Mouse (Mus musculus) heart, adult 18-20 months (tissue): ENCODE measurements around the gene Tnfsf9. TPM values are rescaled to one million over a fixed set of nuclear protein-coding genes. Genes with fewer than 3 reads are reported as not detected.
"Not testable (repeated sequence)": the region's sequence is repeated elsewhere in the genome, so short reads cannot be mapped to it uniquely, and the experiment has no call there.

Source experiments
- DNase-seq, 2 experiments: peaks; one replicate each; pipeline ENCODE4 v3.0.0; 2021 to 2022; ENCODE audit warnings: mixed read lengths in 1 of 2
- total RNA-seq, 2 experiments: library from RNA; stranded (reverse); gene quantifications; 2 replicates each; pipeline ENCODE4 v1.2.3; 2021

Tnfsf9 gene
- total RNA-seq, 2 experiments from 2014 or later, result 0.51 TPM; not detected in 1

DNA sequence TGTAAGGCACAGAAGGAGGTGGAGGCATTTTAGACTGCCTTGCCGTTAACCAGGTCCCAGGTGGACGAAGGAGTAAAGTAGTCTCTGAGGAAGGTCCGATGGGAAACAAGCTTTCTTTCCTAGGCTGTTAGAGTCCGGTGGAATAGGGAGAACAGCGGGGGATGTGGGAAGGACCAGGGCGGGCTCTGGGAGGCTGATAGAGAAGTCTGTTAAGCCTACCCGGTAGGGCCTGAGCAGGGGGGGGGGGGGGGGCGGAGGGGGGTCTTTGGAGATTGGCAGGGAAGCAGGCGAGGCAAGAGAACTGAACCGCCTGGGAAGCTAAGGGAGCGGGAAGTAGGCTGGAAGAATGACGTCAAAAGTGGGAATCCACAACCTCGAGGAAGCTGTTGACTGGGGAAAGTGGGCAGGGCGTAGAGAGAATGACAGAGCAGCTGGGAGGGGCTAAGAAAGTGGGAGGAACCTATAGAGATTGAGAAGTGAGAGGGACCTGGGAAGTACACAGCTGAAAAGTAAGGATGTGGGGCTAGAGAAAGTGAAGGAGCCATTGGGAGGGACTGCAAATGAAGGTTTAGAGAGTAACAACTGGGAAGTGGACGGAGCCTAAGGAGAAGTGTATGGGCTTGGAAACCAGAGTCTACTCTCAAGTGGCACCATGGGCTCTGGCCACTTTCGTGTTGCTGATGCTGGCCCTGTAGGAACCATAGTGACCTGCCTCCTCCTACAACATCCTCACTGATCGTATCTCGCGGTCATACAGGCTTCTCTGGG, 9.1 kb upstream of the Tnfsf9 start:
- peak; percentile 77 to 86 for DNase-seq

DNA sequence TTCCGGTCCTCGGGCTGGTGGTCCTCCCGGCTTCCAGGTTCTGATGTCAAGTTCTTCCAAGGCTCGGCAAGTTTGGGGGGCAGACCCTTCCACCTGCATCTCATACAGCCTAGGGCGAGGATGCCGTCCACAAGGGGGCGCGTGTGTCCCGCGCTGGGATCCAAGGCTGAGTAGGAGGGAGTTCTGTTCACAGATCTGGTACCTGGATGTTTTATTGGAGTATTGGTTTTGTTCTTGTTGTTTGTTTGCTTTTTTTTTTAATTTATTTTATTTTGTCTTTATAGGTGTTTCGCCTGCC, 8.6 kb upstream of the Tnfsf9 start:
- DNase-seq, result peak; percentile 77 to 93

DNA sequence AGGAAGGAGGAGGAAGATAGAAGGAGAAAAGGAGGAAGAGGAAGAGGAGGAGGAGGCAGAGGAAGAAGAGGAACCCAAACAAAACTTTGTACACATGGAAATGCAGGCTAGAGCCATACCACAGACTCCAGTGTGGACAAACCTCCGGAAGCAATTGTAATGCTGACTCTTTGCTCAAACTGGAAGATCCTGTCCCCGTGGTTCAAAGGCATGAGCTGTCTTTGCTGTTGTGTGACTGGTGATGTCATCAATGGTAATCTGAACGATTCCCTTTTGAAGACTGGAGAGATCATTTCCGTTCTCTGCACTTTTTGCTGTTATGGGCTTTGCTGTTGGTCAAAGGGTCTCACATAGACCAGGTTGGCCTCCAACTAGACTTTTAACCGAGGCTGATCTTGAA, 6.8 kb upstream of the Tnfsf9 start:
- no peak for DNase-seq

DNA sequence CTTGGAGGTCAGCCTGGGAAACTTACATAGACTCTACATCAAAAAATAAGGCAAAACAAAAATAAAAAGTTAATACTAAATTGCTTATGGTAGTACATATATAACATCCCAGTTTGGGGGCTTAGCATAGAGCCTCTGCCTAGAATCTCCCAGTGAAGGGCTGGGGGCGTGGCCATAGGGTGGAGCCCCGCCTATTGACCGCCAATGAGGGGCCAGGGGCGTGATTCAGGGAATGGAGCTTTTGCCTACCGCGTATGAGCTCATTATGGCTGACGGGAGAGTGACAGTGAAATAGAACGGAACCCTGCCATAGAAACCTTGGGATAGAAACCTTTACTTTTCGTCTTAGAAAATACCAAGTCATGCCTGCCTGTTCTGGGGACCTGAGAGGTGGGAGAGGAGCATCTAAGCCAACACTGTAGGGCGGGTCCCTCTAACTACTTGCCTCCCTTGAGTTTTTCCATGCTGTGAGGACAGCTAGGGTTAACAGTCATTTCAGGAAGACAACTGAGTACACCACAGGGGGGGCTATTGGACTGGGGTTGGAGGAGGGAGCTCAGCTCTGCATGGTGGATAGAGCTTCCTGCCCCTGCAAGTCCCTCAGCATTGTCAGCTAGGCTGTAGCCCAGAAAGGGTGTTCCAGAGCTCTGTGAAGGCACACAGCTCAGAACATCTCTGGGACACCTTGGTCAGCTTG, 5.3 kb upstream of the Tnfsf9 start:
- no peak for DNase-seq

DNA sequence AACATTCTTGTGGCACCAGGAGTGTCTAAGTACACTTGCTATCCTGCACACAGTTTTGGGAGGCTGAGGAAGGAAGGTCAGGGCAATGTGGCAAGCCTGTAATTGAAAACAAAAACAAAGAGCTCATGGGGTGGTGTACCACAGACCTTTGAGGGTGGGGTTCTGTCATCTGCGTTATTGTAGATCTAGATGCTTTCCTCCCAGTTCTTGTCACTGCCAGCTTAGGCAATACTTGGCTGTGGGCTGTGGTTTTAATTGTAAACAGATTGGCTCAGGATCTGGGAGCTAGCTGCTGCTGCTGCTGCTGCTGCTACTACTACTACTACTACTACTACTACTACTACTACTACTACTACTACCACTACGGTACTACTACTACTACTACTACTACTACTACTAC, 2.8 kb upstream of the Tnfsf9 start:
- no peak for DNase-seq

DNA sequence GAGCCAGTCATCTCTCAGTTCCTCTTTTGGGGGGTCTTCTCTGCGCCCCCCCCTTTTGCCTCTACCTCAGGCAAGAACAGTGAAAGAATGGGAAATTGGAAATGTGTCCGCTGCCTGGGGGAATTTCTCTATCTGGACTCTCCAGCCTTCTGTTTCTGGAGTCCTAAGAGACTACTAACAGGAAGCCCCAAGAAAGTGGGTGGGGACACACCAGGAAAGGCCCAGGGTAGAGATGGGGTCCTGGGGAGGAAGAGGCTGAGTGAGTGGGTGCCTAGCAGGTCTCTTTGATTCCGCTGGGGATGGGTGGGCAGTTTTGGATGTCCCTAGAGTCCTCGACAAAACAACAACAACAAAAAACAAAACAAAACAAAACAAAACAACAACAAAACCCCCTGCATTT, 629 bp upstream of the Tnfsf9 start:
- peak; percentile 13 to 18 for DNase-seq

DNA sequence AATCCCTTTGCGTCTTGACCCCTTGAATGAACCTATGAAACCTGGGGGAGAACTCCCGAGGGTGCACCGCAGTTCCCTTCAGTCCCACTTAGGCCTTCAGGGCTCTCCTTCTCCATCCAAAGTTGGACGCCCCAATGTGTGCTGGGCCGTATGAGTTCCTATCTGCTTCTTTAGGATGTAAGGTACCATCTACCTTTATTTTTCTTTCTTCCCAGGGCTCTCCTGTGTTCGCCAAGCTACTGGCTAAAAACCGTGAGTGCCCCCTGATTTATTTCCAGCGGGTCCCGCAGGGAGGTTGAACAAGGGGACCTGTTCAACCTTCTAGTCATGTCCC, 877 bp downstream of the Tnfsf9 start:
- no peak for DNase-seq

DNA sequence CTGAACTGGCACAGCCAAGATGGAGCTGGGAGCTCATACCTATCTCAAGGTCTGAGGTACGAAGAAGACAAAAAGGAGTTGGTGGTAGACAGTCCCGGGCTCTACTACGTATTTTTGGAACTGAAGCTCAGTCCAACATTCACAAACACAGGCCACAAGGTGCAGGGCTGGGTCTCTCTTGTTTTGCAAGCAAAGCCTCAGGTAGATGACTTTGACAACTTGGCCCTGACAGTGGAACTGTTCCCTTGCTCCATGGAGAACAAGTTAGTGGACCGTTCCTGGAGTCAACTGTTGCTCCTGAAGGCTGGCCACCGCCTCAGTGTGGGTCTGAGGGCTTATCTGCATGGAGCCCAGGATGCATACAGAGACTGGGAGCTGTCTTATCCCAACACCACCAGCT, 1.9 kb downstream of the Tnfsf9 start:
- DNase-seq, result no peak

DNA sequence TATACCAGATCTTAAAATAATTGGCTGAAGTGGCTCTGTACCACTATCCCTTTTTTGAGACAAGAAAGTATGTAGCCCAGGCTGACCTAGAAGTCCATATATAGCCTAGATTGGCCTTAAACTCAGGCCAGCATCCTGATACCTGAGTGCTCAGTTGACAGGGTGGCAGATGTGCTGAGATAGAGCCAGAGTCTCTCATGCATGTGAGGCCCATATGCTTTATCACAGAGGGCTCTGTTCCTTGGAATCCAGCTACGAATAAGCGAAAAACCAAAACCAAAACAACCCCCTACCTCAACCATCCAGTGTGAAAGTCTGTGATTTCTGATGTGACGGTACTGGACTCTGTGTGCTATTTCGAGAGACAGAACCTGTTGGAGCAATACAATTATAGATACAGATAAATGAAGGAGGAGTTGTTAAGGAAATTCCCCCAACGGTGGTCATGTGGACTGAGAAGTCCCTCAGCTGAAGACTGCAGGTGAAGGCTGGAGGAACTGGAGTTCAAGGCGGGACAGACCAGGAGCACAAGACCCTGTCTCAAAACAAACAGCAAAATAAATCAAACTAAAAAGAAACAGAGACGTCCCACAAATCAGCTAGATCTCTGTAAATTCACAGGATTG, 3.0 kb downstream of the Tnfsf9 start:
- DNase-seq, result no peak

DNA sequence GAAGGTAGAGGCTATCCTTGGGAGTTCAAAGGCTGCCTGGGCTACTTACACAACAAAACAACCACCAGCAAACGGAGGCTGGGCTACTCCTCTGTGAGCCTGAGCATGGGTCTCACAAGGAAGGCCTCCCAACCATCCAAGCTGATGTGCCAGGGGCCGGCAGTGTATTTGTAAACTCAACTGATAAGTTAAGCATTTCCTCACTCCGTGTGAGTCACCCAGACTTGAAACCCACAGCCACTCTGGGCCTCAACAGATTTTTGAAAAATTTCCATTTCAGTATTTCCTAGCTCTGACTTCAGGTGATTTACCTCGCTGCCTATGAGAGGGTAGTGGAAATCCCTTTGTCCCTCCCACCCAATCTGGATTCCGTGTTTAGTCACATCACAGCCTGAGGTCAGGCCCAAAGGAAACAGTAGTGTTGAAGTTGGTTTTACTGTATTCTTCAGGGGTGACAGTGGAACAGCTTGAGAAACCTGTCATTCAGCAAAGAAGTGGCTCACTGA, 3.6 kb downstream of the Tnfsf9 start:
- DNase-seq, result no peak

DNA sequence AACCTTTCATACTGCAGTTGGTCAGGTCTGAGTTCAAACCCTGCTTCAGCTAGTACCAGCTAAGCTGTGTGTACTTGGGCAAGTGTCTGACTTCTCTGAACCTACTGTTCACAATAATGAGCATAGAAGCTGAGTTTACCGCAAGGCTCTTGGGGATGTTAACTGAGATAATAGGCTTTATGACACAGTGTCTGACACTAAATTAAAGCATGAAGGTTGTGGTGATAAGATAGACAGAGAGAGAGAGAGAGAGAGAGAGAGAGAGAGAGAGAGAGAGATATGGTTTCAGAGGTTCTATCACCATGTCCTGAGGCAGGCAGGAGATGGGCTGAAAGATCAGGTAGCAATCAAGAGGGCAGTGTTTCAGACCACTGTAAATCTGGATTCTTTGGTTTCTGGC, 4.9 kb downstream of the Tnfsf9 start:
- no peak for DNase-seq

DNA sequence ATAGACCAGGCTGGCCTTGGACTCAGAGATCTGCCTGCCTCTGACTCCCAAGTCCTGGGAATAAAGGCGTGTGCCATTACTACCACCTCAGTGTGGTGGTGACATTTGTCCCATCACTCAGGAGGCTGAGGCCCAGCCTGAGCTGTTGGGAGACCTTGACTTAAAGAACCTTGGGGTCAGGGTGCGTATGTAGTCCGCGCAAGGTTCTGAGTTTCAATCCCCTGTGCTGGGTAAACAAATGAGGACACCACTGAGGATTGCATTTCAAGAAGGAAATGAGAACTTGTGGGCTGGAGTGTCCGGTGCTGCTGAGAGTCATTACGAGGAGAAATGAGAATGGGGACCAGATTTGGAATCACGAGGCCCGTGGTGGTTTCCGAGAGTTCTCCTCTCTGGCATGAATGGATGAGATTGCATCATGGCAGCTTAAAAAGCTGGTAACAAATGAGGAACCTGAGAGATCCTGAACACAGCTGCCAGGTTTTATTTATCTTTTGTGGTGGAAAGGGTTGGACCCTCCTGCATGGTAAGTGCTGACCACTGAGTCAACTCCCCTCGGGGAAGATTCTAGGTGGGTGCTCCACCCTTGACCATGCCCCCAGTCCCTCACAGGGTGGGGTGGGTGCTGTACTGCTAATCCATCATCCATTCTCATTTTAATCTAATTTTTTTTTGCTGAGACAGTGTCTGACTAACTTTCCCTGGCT, 7.8 kb downstream of the Tnfsf9 start:
- DNase-seq, result peak; percentile 27 to 70

DNA sequence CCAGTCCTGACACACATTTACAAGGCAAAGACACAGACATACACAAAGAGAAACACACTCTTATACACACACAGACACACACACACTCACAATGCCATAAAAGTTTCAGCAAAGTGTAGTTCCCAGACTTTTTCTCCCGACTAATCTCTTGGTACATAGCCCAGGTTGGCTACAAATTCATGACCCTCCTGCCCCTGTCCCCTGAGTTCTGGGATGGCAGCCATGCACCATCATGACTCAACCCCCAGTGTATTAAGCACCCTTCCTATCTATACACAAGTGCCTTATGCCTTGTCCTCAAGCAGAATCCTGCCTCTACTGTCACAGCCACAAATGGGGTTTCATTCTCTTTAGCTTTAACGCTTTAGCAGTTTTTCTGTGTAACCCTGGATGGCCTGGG, 11.7 kb downstream of the Tnfsf9 start:
- no peak for DNase-seq

DNA sequence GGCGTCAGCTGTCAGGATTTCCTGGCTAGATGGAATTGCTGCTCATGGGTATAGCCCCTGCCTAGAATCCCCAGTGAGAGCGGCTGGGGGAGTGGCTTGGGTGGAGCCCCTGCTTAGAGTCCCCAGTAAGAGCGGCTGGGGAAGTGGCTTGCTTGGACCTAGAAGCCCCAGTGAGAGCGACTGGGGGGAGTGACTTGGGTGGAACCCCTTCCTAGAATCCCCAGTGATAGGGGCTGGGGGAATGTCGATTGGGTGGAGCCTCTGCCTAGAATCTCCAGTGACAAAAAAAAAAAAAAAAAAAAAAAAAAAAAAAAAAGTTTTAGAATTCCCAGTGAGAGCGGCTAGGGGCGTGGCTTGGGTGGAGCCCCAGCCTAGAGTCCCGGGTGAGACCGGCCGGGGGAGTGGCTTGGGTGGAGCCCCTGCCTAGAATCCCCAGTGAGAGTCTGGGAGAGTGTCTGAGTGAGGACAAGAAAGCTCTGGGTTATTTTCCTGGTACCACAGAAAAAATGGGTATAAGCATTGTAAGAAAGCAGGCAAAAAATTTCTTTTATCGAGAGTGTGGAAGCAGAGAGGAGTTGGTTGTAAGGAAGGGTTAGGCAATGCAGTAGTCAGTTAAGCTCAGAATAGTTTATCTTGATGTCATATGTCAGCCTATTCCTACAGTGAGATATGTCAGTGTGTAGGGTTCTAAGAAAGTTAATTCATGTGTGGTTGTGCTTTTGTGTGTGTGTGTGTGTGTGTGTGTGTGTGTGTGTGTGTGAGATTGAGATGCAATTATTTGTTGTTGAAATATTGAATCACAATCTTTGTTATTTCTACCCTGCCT, 13.6 kb downstream of the Tnfsf9 start:
- peak; percentile 46 to 49 for DNase-seq

DNA sequence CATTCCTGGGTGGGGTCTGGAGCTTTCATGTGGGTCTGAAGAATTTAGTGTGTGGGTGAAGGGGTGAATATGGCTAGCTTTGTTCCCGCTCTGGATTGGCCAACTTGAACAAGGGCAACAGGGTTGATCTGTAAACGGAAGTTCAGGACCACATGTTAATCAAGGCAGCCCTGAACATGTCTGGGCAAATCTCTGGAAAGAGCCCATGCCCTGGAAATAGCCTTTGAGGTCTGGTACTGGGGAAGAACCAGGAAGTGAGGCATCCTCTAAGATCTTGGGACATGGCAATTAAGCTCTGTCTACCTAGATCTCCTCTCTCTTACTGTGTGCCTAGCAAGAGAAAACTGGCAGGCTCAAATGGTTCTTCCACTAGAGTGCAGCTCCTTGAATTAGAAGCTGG, 16.7 kb downstream of the Tnfsf9 start:
- no peak for DNase-seq

DNA sequence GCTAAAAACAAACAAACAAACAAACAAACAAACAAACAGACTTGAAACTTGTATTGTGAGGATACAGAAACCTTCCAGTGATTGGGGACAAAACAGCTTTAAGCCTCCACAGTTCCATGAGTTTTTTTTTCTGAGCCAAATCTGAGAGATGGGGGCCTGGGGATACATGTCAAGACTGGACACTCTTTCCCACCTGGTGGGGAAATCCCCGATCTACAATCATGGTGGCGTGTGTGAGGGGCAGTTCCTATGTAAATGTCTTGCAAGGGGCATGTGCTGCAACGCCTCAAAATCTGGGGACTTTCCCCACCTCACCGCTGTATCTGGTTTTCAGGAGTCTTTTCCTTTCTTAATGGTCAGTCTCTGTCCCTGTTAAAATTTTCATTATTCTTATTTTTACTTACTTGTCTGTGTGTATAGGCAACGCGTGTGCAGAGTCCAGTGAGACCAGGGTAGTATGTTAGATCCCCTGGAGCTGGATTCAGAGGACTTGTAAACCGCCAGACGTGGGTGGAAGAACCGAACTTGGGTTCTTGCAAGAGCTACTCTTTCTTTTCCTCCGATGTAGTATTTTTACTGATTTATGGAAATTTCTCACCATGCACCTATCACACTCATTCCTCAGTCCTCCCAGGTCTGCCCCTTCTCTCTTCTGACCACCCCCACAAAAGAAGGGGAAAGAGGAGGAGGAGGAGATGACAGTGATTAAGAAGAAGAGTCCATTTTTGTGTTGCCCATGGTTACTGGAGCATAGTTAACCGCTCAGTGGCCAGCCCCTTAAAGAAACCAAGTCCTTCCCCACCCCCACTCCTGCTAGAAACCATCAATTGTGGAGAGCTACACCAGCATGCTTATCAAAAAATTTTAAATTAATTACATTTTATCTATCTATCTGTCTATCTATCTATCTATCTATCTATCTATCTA, 18.3 kb downstream of the Tnfsf9 start:
- DNase-seq, result no peak

DNA sequence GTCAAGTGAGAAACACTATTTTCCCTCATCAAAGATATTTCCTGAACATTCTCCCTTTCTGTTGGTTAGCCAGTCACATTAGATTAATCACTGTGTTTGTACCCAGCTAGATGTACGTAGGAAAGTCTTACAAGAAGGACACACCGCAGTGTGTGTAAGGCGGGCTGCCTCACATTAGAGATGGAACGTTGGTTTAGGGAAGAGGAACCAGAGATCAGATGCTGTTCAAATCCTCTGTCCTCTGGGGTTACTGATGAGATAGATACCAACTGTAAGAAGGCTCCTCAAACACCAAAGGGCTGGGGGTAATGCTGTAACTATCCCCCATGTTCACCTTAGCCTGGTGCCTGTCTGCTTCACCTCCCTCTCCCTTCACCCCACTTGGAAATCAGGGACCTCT, 19.7 kb downstream of the Tnfsf9 start:
- DNase-seq, result no peak

DNA sequence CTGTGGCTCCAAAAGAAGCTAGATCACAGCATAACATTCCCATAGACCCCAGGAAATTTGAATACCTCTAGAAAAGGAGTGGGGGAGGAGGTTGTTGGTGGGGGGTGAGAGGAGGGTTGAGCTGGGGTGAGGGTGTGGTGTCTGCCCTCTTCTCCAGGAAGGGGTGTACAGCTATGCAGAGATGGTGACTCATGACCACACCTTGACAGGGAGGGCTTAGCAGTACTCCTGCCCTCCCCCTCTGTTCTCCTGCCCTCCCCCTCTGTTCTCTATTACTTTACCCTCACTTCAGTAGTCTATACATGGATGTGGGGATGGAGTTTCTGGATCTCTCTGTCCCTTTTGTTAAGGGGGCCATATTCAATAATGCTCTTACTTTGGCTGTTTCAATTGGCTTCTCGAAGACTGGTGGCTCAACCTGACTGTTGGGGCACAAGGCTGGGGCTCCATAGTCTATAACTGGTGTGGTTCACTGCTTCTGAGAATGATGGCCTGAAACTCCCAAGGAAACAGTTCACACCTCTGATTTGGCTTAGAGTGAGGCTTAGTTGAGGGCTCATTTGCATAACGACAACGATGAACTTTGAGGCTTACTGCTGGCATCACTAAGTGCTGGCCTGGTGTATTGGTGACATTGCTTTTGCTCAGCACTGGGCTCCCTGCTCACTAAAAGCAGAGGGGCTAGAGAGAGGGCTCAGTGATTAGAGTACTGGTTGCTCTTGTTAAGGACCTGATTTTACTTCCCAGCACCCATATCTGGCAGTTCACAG, 20.9 kb downstream of the Tnfsf9 start:
- no peak for DNase-seq

DNA sequence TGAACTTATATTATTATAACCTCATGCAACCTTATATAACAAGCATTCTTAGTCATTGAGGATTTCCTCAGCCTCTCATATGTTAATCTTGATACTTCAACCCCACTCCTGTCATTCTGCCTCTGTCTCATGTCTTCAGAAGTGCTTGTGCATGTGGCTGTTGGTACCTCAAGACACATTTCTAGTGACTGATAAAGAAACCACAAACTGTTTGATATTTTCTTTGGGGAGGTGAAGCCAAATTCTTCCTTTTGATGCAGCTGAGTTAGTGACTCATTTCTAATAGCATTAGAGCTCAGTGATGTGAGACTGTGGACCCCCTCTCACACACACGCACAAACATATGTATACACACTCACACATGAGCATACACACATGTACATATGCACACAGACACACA, 26.7 kb downstream of the Tnfsf9 start:
- no peak for DNase-seq

DNA sequence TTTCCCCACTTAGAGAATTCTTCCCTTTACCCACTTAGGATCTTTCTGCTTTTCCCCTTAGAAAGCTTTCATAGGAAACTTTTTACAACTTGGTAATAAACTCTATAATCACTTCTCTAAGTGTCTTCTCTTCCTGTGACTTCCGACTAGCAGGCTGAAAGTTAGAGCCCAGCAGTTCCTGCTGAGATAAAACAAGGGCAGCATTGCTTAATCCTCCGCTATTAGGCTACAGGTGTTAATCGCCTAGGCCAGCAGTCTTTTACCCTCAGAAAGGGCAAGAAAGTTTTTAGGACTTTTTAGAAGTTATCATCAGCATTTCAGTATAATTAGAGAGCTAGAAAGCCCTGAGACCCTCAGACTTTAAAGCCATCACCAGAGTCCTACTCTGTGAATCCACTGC, 28.9 kb downstream of the Tnfsf9 start:
- DNase-seq, result not testable (repeated sequence)
